Mouse (Mus musculus) kidney, adult 2 months (tissue): ENCODE measurements around the gene Kremen2.

Source experiments
- CTCF ChIP-seq: fragments of 200-500 bp; conservative IDR thresholded peaks from 2 replicates; pipeline ENCODE4 v1.5.1; 2011; ENCODE audit warnings: low read depth, mild to moderate bottlenecking, control low read depth, low read length, moderate library complexity, mixed read lengths; ENCODE audit not compliant: insufficient read depth, insufficient read length
- POLR2A ChIP-seq: fragments of 200-500 bp; IDR thresholded peaks from one replicate; pipeline ENCODE4 v1.6.1; 2011; ENCODE audit warnings: low read depth, low read length, control low read depth

- no peak for TF ChIP-seq CTCF
- no peak for TF ChIP-seq POLR2A
Measured at GRCm38 (mm10) chr17:23739202-23740135, 6.2 kb downstream of the Kremen2 start.
